Mouse (Mus musculus) intestine, embryonic 14.5 days (tissue): ENCODE results near the gene Rasl12. TPM values are rescaled to one million over a fixed set of nuclear protein-coding genes. Genes with fewer than 3 reads are reported as not detected.

Experiments
- ATAC-seq: fragments of 200-750 bp; cut with Nextera tagmentation; replicated peaks from 2 replicates; pipeline ENCODE4 v1.8.0; 2017; ENCODE audit warnings: low read depth, moderate number of reproducible peaks, moderate TSS enrichment, moderate library complexity; ENCODE audit not compliant: low FRiP score, low TSS enrichment
- DNase-seq: peaks from one replicate; pipeline ENCODE4 v3.0.0-alpha.2; 2018; ENCODE audit warnings: low spot score
- H3K27ac ChIP-seq: fragments of 300-500 bp; sonication (generic); 2 replicates; pipeline ENCODE4 v1.5.1; 2014; ENCODE audit warnings: low read depth, mild to moderate bottlenecking, control low read depth
- H3K27me3 ChIP-seq: fragments of 300-500 bp; sonication (generic); replicated peaks from 2 replicates; pipeline ENCODE4 v1.6.1; 2014; ENCODE audit warnings: low read length, control low read depth; ENCODE audit not compliant: control insufficient read depth, insufficient read depth
- H3K36me3 ChIP-seq: fragments of 300-500 bp; sonication (generic); 2 replicates; pipeline ENCODE4 v1.6.1; 2014; ENCODE audit warnings: low read length, control low read depth; ENCODE audit not compliant: control insufficient read depth, insufficient read depth
- H3K4me1 ChIP-seq: fragments of 300-500 bp; sonication (generic); replicated peaks from 2 replicates; pipeline ENCODE4 v1.6.1; 2014; ENCODE audit warnings: low read length, control low read depth, mixed read lengths; ENCODE audit not compliant: control insufficient read depth, insufficient read depth
- H3K4me2 ChIP-seq: fragments of 300-500 bp; sonication (generic); 2 replicates; pipeline ENCODE4 v1.6.1; 2014; ENCODE audit warnings: low read length
- H3K4me3 ChIP-seq: fragments of 300-500 bp; sonication (generic); 2 replicates; pipeline ENCODE4 v1.5.1; 2014; ENCODE audit warnings: low read depth, low read length, control low read depth, mixed read lengths
- H3K9ac ChIP-seq: fragments of 300-500 bp; sonication (generic); 2 replicates; pipeline ENCODE4 v1.6.1; 2014; ENCODE audit warnings: mild to moderate bottlenecking, low read length
- H3K9me3 ChIP-seq: fragments of 300-500 bp; sonication (generic); 2 replicates; pipeline ENCODE4 v1.6.1; 2016; ENCODE audit warnings: low read length, control low read depth; ENCODE audit not compliant: control insufficient read depth
- WGBS: fragments of 180-500 bp; shearing (Covaris S2); extraction: QIAGEN DNeasy Blood & Tissue Kit; methylation state at CpG from one replicate; pipeline ENCODE4 v1.1.7; 2014; 5-methylcytosine and 5-hydroxymethylcytosine counted together
- polyA plus RNA-seq: library from polyadenylated mRNA; unstranded; fragments of >200 nt; fragmentation: Nextera tagmentation; extraction: Ambion mirVana; gene quantifications from 2 replicates; pipeline ENCODE4 v1.2.1, GENCODE M21; 2014

Gene Rasl12
- polyA plus RNA-seq, 1 experiment from 2014 or later, result 2.7 TPM

- under 1% methylated on average over 54 of the region's 54 CpGs for WGBS
- DNase-seq (peak; percentile 94), ATAC-seq (peak; percentile 85)
- Histone ChIP-seq H3K36me3 (peaks cover 12% of the 10 kb centered on the region), H3K4me1 (no peaks in the 10 kb centered on the region; the same call in 1 of the 2 replicates), H3K9ac (peak within 1 kb of the TSS; percentile 74), H3K27me3 (no peaks in the 10 kb centered on the region; the same call in 1 of the 2 replicates), H3K4me2 (peak within 1 kb of the TSS; percentile 53), H3K9me3 (no peaks in the 10 kb centered on the region), H3K4me3 (peak within 1 kb of the TSS; percentile 92), H3K27ac (no peak within 1 kb of the TSS)
Observed at GRCm38 (mm10) chr9:65435671-65436301, 37.5 kb downstream of the Rasl12 start, which contains the start of gene Mtfmt. Mtfmt (plus strand) TSS chr9:65435782.

DNA sequence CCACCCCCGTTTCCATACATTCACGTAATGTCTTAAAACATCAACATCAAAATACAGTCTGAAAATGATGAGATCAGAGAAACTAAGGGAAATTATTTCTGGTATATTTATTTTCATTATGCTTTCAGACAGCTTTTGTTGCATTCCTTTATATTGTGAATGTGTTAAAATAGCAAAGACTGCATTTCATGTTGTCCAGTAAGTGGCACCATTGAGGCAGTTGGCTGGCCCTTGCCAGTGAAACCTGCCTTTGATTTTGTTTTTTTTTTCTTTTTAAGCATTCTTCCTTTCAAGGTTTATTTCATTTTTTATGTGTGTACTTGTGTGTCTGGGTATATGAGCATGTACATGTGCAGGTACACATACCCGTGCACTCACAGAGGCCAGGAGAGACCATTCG, 46.4 kb downstream of the Rasl12 start:
- DNase-seq, result no peak
- H3K36me3 ChIP-seq, result peaks cover 77% of the 10 kb centered on the region
- WGBS, result 95% methylated on average over 4 of the region's 4 CpGs

DNA sequence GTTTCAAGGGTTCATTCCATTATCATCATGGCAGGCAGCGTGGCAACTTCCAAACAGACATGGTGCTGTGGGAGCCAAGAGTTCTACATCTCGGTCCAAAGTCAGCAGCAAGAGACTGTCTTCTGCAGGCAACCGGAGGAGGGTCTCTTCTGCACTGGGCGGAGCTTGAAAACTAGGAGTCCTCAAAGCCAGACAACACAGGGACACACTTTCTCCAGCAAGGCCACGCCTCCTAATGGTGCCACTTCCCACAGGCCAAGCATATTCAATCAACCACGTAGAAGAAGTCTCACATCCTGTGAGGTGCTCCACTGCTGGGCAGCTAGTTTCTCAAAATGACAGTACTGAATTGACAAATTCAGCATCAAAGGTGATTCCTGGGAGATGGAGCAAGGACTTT, 49.6 kb downstream of the Rasl12 start:
- Histone ChIP-seq H3K36me3 (peaks cover 79% of the 10 kb centered on the region), H3K4me3 (no peak overlapping the region), H3K9ac (no peak overlapping the region), H3K9me3 (no peaks in the 10 kb centered on the region), H3K4me2 (no peak overlapping the region), H3K27me3 (no peaks in the 10 kb centered on the region), H3K4me1 (no peaks in the 10 kb centered on the region), H3K27ac (no peak overlapping the region)
- 88% methylated on average over 6 of the region's 6 CpGs for WGBS
- DNase-seq, result no peak
- no peak for ATAC-seq

More for the DNA sequence above, 46.4 kb downstream of the Rasl12 start:
- H3K4me1 ChIP-seq, result no peaks in the 10 kb centered on the region
- H3K4me2 ChIP-seq, result no peak overlapping the region
- ATAC-seq, result no peak
- no peaks in the 10 kb centered on the region for H3K9me3 ChIP-seq
- H3K9ac ChIP-seq, result no peak overlapping the region
- H3K27ac ChIP-seq, result no peak overlapping the region
- H3K27me3 ChIP-seq, result no peaks in the 10 kb centered on the region
- H3K4me3 ChIP-seq, result no peak overlapping the region

GRCm38 (mm10) chr9:65458975-65459374, 60.7 kb downstream of the Rasl12 start:
- DNase-seq (no peak), ATAC-seq (no peak)
- no peaks in the 10 kb centered on the region for H3K27me3 ChIP-seq
- H3K4me2 ChIP-seq, result no peak overlapping the region
- peaks cover 15% of the 10 kb centered on the region for H3K4me1 ChIP-seq
- H3K9ac ChIP-seq, result no peak overlapping the region
- 78% methylated on average over 2 of the region's 2 CpGs for WGBS
- H3K4me3 ChIP-seq, result no peak overlapping the region
- no peaks in the 10 kb centered on the region for H3K9me3 ChIP-seq
- H3K36me3 ChIP-seq, result no peaks in the 10 kb centered on the region
- no peak overlapping the region for H3K27ac ChIP-seq

- 44% methylated on average over 3 of the region's 3 CpGs for WGBS
- Histone ChIP-seq H3K27me3 (no peaks in the 10 kb centered on the region), H3K9ac (peak overlapping the region; percentile 79), H3K27ac (peak overlapping the region; percentile 79), H3K4me1 (peaks cover 15% of the 10 kb centered on the region), H3K36me3 (no peaks in the 10 kb centered on the region), H3K4me3 (peak overlapping the region; percentile 95), H3K9me3 (no peaks in the 10 kb centered on the region), H3K4me2 (peak overlapping the region; percentile 70)
- ATAC-seq (0 out of 2 replicates have a peak, but pooled peaks have one; percentile 2), DNase-seq (peak; percentile 52)
Observed at GRCm38 (mm10) chr9:65460198-65460597, 61.9 kb downstream of the Rasl12 start.

GRCm38 (mm10) chr9:65460732-65461442, 62.6 kb downstream of the Rasl12 start, which contains the start of gene Spg21:
Spg21 (plus strand) TSS chr9:65460947.
- Histone ChIP-seq H3K9ac (peak within 1 kb of the TSS; percentile 79), H3K36me3 (no peaks in the 10 kb centered on the region; the same call in 1 of the 2 replicates), H3K4me2 (peak within 1 kb of the TSS; percentile 70), H3K4me1 (peaks cover 15% of the 10 kb centered on the region), H3K4me3 (peak within 1 kb of the TSS; percentile 95), H3K27me3 (no peaks in the 10 kb centered on the region), H3K27ac (peak within 1 kb of the TSS; percentile 79), H3K9me3 (no peaks in the 10 kb centered on the region)
- WGBS, result under 1% methylated on average over 48 of the region's 53 CpGs
- DNase-seq (peak; percentile 99), ATAC-seq (peak; percentile 98)

DNA sequence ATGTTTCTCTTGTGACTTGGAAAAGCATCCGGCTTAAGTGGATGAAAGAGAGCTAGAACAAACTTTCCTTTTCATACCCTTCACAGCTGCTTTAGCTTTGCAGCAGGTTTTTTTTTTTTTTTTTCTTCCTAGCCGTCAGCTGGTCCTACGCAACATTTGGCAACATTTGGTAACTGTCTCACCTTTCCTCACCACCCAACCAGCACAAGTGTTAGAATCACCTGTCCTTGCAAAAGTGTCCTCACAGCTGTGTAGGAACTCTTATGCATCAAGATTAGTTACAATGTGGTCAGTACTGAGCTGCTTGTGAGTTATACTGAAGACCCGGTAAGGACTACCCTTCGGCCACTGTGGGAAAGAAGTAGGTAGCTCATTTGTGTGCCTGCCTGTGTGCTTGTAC, 64.2 kb downstream of the Rasl12 start:
- no peak overlapping the region for H3K4me2 ChIP-seq
- no peaks in the 10 kb centered on the region for H3K27me3 ChIP-seq
- no peak overlapping the region for H3K4me3 ChIP-seq
- no peak overlapping the region for H3K27ac ChIP-seq
- peaks cover 15% of the 10 kb centered on the region for H3K4me1 ChIP-seq
- H3K9ac ChIP-seq, result no peak overlapping the region
- H3K36me3 ChIP-seq, result peaks cover 6% of the 10 kb centered on the region
- 81% methylated on average over 5 of the region's 5 CpGs for WGBS
- no peak for DNase-seq
- no peaks in the 10 kb centered on the region for H3K9me3 ChIP-seq
- no peak for ATAC-seq

DNA sequence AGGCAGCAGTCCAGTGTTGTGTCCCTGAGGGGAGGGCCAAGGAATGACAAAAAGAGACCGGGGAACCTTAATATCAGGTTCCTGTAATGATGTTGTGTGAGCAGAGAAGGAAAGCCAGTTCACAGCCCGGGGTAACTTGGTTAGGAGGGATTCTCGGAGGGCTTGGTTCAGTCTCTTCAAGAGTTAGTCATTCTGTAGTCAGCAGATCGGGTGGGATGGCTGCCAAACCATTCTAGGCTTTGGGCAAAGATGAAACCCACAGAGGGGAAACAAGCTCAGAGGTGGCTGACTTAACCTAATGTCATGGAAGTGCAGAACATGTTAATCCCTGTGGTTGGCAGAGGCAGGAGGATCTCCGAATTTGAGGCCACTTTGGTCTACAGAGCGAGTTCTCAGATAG, 65.9 kb downstream of the Rasl12 start:
- no peak for ATAC-seq
- Histone ChIP-seq H3K9me3 (no peaks in the 10 kb centered on the region), H3K27ac (no peak overlapping the region), H3K27me3 (no peaks in the 10 kb centered on the region), H3K4me3 (no peak overlapping the region), H3K9ac (no peak overlapping the region), H3K36me3 (peaks cover 10% of the 10 kb centered on the region), H3K4me2 (no peak overlapping the region), H3K4me1 (peaks cover 15% of the 10 kb centered on the region)
- 95% methylated on average over 6 of the region's 6 CpGs for WGBS
- no peak for DNase-seq
